Mouse (Mus musculus) right cerebral cortex, postnatal 10 days (tissue): ENCODE results near the gene Olfr124.

Source experiments
- DNase-seq, 2 experiments: peaks; one replicate each; pipeline ENCODE4 v3.0.0; 2021; ENCODE audit warnings: low spot score in 2 of 2

Olfr124 gene

GRCm38 (mm10) chr17:37799588-37799987 is at the start of gene Olfr124:
TSS of gene Olfr124 (plus strand) at chr17:37799888.
- no peak for DNase-seq

- DNase-seq = no peak
These were observed 31.4 kb upstream of the Olfr124 start, which contains the start of gene Olfr122 for GRCm38 (mm10) chr17:37768307-37768706. TSS of gene Olfr122 (plus strand) at chr17:37768607.

- no peak for DNase-seq
These were observed 6.5 kb upstream of the Olfr124 start, which contains the start of gene Olfr123 for GRCm38 (mm10) chr17:37793229-37793628. TSS of gene Olfr123 (plus strand) at chr17:37793529.

GRCm38 (mm10) chr17:37832649-37833048 is 33.0 kb downstream of the Olfr124 start, which contains the start of gene Olfr125:
TSS of gene Olfr125 (plus strand) at chr17:37832949.
- DNase-seq = no peak

DNA sequence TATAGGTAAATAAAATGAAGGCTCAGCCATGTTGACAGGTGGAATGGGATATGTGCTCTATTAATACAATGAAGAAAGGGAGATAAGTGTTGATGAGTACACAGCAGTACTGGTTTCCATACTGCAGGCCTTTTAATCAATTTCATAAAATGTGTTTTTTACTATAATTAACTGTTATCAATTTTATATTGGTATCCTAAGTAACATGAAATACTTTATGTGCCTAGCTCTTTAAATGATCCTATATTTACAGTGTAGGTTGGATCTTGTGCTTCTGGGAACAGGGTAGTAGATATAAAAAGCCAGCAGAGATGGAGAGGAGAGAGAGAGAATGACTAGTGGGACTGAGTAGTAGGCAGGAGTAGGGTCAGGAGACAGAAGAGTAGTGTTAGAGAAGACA is 47.5 kb downstream of the Olfr124 start, which contains the start of gene Olfr126:
Olfr126 (plus strand) TSS at position 301 of the 400 bp plus-strand sequence.
- no peak for DNase-seq
